Mouse (Mus musculus) midbrain, embryonic 16.5 days (tissue): ENCODE measurements around the gene Actn2. TPM values are rescaled to one million over a fixed set of nuclear protein-coding genes. Genes with fewer than 3 reads are reported as not detected.

ENCODE experiments used
- ATAC-seq: fragments of 200-750 bp; cut with Nextera tagmentation; 2 replicates; pipeline ENCODE4 v1.8.0; 2017; ENCODE audit warnings: moderate TSS enrichment
- H3K27ac ChIP-seq: fragments of 300-500 bp; sonication (generic); 2 replicates; pipeline ENCODE4 v1.5.1; 2014; ENCODE audit warnings: mild to moderate bottlenecking, low read length, mixed read lengths
- H3K27me3 ChIP-seq: fragments of 300-500 bp; sonication (generic); 2 replicates; pipeline ENCODE4 v1.6.1; 2014; ENCODE audit warnings: low read depth, low read length, mixed read lengths; ENCODE audit not compliant: control insufficient read depth, insufficient read depth
- H3K36me3 ChIP-seq: fragments of 300-500 bp; sonication (generic); 2 replicates; pipeline ENCODE4 v1.6.1; 2014; ENCODE audit warnings: mild to moderate bottlenecking, low read length, moderate library complexity, mixed read lengths; ENCODE audit not compliant: control insufficient read depth, insufficient read depth
- H3K4me1 ChIP-seq: fragments of 300-500 bp; sonication (generic); 2 replicates; pipeline ENCODE4 v1.6.1; 2014; ENCODE audit warnings: mild to moderate bottlenecking, low read length, mixed read lengths; ENCODE audit not compliant: control insufficient read depth, insufficient read depth
- H3K4me2 ChIP-seq: fragments of 300-500 bp; sonication (generic); 2 replicates; pipeline ENCODE4 v1.6.1; 2014; ENCODE audit warnings: mild to moderate bottlenecking, low read length, mixed read lengths
- H3K4me3 ChIP-seq: fragments of 300-500 bp; sonication (generic); 2 replicates; pipeline ENCODE4 v1.5.1; 2014; ENCODE audit warnings: low read depth, mild to moderate bottlenecking, low read length, moderate library complexity, mixed read lengths
- H3K9ac ChIP-seq: fragments of 300-500 bp; sonication (generic); 2 replicates; pipeline ENCODE4 v1.6.1; 2014; ENCODE audit warnings: low read depth, low read length, mixed read lengths
- H3K9me3 ChIP-seq: fragments of 300-500 bp; sonication (generic); replicated peaks from 2 replicates; pipeline ENCODE4 v1.6.1; 2014; ENCODE audit warnings: mild to moderate bottlenecking, low read length, mixed read lengths; ENCODE audit not compliant: control insufficient read depth, poor library complexity, severe bottlenecking
- WGBS: fragments of 180-500 bp; shearing (Covaris S2); extraction: QIAGEN DNeasy Blood & Tissue Kit; methylation state at CpG from one replicate; pipeline ENCODE4 v1.1.7; 2014; 5-methylcytosine and 5-hydroxymethylcytosine counted together
- polyA plus RNA-seq: library from polyadenylated mRNA; unstranded; fragments of >200 nt; fragmentation: Nextera tagmentation; extraction: Ambion mirVana; gene quantifications from 2 replicates; pipeline ENCODE4 v1.2.1, GENCODE M21; 2015

Gene Actn2
- polyA plus RNA-seq, 1 experiment from 2014 or later = 3.3 TPM

DNA sequence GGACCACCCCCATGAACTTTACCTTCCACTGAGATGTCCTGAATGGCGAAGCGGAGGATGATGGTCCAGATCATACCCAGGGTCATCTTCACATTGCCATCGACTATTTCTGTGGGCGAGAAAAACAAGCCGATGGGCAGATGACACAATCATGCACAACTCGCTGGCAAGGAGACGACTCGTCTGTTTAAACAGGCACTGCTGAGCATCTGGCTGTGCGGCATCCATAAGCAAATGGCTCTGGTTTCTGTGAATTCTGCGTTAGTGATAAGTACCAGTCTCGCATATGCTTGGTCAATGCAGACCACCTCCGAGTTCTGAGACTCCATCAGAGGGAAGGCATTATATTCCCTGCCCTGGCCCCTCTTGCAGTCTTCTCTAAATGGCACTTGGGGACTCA, 31.7 kb downstream of the Actn2 start:
- no peaks in the 10 kb centered on the region for H3K4me1 ChIP-seq
- 90% methylated on average over 12 of the region's 12 CpGs for WGBS
- H3K9me3 ChIP-seq = no peaks in the 10 kb centered on the region
- H3K36me3 ChIP-seq = no peaks in the 10 kb centered on the region
- H3K27ac ChIP-seq = no peak overlapping the region
- H3K27me3 ChIP-seq = no peaks in the 10 kb centered on the region
- no peak for ATAC-seq
- no peak overlapping the region for H3K4me2 ChIP-seq
- H3K9ac ChIP-seq = no peak overlapping the region
- H3K4me3 ChIP-seq = no peak overlapping the region

DNA sequence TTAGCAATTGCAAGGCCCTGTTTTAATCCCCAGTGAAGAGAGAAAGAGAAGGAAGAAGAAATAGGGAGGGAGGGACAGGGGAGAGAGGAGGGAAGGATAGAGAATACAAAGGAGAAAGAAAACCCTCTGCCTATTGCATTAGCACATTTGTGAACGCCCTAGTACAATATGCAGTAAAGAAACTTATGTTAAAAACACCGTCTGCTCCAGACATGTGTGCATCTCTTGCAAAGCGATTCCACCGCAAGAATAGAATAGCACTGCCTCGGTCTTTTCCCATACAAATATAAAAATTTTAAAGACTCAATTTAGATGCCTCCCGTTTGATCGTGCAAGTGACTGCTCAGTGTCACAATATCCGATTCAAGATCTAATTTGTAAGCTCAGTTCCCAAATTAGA, 32.1 kb downstream of the Actn2 start:
- Histone ChIP-seq H3K4me1 (no peaks in the 10 kb centered on the region), H3K27ac (no peak overlapping the region), H3K4me2 (no peak overlapping the region), H3K9ac (no peak overlapping the region), H3K9me3 (no peaks in the 10 kb centered on the region), H3K36me3 (no peaks in the 10 kb centered on the region), H3K4me3 (no peak overlapping the region), H3K27me3 (no peaks in the 10 kb centered on the region)
- 83% methylated on average over 8 of the region's 8 CpGs for WGBS
- no peak for ATAC-seq

DNA sequence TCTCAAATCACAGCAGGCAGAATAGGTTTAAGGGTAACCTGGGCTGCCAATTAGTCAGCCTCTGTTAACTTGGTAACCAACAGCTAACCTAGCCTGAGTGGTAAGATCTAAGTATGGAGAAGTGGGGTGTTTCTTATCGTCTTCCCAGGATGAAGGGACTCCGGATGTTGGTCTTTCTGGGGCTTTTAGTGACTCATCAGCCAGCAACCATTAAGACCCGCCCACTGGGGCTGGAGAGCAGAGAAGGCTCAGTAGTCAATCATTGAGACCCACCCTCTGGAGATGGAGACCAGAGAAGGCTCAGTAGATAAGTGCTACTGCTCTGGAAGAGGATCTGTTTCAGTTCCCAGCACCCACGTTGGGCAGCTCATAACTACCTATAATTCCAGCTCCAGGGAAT, 33.3 kb downstream of the Actn2 start:
- no peak for ATAC-seq
- no peaks in the 10 kb centered on the region for H3K36me3 ChIP-seq
- no peak overlapping the region for H3K9ac ChIP-seq
- whole genome bisulfite sequencing = 77% methylated on average over 4 of the region's 4 CpGs
- H3K27me3 ChIP-seq = no peaks in the 10 kb centered on the region
- H3K4me3 ChIP-seq = no peak overlapping the region
- H3K4me1 ChIP-seq = no peaks in the 10 kb centered on the region
- no peak overlapping the region for H3K4me2 ChIP-seq
- no peaks in the 10 kb centered on the region for H3K9me3 ChIP-seq
- no peak overlapping the region for H3K27ac ChIP-seq

DNA sequence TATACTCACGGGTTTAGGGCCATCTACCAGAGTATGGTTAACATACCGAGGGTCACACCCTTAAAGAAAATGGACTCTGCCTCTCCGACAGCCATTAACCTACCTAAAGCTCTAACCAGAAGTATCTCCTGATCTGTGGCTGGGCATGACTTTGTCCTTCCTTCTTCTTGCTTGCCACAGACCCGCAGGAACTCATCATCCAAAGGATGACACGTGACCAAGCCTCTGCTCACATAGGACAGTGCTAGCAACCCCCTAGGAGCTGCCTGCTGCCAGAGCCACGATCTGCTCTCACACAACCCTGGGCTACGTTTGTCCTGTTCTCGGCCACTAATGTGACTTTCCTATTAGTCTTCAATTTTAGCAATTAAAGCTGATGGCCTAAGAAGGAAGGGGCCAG, 35.0 kb downstream of the Actn2 start:
- Histone ChIP-seq H3K4me2 (no peak overlapping the region), H3K27me3 (no peaks in the 10 kb centered on the region), H3K4me3 (no peak overlapping the region), H3K4me1 (no peaks in the 10 kb centered on the region), H3K9ac (no peak overlapping the region), H3K36me3 (no peaks in the 10 kb centered on the region), H3K9me3 (no peaks in the 10 kb centered on the region), H3K27ac (no peak overlapping the region)
- 89% methylated on average over 8 of the region's 8 CpGs for WGBS
- no peak for ATAC-seq

DNA sequence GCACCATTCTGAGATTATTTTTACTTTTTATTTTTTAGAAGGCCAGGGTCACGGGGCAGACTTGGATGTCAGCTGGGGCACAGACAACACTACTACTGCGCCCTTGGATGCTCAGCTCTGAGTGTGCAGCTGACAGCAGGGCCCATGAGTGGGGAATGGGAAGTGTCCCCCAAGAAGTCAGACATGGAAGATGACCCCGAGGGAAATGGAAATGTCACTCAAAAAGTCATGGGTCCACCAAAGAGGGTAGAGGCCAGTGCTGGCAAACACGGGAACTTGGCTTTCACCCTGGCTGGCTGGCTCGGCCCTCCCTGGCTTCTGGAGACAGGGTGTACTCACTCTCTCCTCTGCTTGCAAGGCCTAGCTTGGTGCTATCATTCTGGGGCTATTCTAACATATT, 35.6 kb downstream of the Actn2 start:
- H3K27me3 ChIP-seq = no peaks in the 10 kb centered on the region
- no peak for ATAC-seq

DNA sequence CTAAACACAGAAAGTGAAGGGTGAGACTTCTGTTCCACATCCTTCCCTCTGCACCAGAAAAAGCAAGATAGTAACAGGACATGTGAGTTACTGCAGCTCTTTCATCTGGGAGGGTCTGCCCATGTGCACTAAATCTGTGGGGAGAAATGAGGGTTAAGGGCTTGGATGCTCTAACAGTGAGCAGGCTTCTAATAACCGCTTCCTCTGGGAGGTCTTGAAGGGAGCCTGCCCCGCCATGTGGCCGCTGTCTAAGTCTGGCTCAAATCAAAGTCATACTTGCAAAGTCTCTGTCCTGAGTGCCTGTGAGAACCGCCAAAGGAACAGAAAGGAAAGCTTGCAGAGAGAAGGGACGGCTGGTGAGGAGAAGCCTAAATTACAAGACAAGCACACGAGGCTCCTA, 42.8 kb downstream of the Actn2 start:
- Histone ChIP-seq H3K27ac (no peak overlapping the region), H3K9me3 (no peaks in the 10 kb centered on the region), H3K36me3 (no peaks in the 10 kb centered on the region), H3K4me3 (no peak overlapping the region), H3K4me1 (no peaks in the 10 kb centered on the region), H3K27me3 (no peaks in the 10 kb centered on the region), H3K4me2 (no peak overlapping the region), H3K9ac (no peak overlapping the region)
- WGBS = 85% methylated on average over 6 of the region's 6 CpGs
- no peak for ATAC-seq

More for the DNA sequence above, 35.6 kb downstream of the Actn2 start:
- Histone ChIP-seq H3K4me3 (no peak overlapping the region), H3K9me3 (no peaks in the 10 kb centered on the region), H3K9ac (no peak overlapping the region), H3K36me3 (no peaks in the 10 kb centered on the region), H3K27ac (no peak overlapping the region), H3K4me1 (no peaks in the 10 kb centered on the region), H3K4me2 (no peak overlapping the region)
- WGBS = 89% methylated on average over 5 of the region's 5 CpGs

DNA sequence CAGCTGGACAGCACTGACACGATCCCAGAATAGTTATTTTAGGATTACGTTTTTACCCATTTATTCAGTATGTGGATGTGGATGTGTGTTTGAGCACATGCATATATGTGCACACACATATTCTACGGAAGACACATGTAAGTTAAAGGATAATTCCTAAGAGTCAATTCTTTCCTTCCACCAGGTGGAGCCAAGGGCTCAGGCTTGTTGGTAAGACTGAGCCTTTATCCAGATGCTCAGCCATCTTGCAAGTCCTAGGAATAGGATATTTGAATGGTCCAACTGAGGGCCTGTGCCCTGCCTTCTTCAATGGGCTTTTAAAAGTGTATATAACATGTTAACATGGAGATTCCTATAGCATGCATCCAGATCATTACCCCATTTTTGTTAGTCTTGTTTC, 43.9 kb downstream of the Actn2 start:
- Histone ChIP-seq H3K9ac (no peak overlapping the region), H3K9me3 (no peaks in the 10 kb centered on the region), H3K4me2 (no peak overlapping the region), H3K4me1 (no peaks in the 10 kb centered on the region), H3K36me3 (no peaks in the 10 kb centered on the region), H3K27ac (no peak overlapping the region), H3K4me3 (no peak overlapping the region), H3K27me3 (no peaks in the 10 kb centered on the region)
- WGBS = 96% methylated on average over 3 of the region's 3 CpGs
- ATAC-seq = no peak

DNA sequence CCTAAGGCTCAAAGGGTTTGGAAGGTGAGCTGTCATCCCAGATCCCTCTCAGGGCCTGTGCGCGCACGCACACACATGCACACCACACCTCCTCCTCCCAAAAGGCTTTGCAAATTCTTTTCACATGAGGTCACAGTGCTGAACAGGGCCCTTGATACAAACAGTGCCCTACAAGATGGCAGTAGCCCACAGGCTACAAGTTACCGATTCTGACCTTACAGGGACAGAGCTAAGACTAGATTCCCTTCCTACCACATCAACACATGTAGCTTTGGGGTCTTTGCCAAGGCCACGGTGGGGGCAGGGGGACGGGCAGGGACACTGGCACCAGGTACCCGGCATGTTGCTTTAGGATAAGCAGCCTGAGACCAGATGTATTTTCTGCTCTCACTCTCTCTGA, 46.8 kb downstream of the Actn2 start:
- Histone ChIP-seq H3K27ac (no peak overlapping the region), H3K9me3 (no peaks in the 10 kb centered on the region), H3K36me3 (no peaks in the 10 kb centered on the region), H3K27me3 (no peaks in the 10 kb centered on the region), H3K4me2 (no peak overlapping the region), H3K4me3 (no peak overlapping the region), H3K4me1 (no peaks in the 10 kb centered on the region), H3K9ac (no peak overlapping the region)
- ATAC-seq = no peak
- 88% methylated on average over 7 of the region's 7 CpGs for WGBS

DNA sequence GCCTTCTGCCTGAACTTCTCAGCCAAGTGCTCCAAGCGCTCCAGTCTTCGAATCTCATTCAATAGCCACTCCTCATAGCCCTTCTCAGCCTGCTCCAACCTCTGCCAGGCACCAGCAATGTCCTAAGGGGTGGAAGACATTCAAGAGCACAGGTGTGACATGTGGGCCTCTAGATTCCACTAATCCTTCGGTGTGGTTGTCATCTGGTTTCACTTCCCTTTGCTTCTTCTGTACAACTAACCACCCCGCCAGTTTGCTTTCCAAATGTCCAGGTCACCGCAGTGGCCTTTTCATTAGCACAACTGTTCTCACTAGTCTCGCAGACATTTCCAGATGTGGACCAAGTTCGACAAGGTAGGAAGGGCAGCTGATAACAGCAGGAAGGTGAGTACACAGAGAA, 49.9 kb downstream of the Actn2 start:
- H3K4me3 ChIP-seq = no peak overlapping the region
- H3K9me3 ChIP-seq = no peaks in the 10 kb centered on the region
- H3K4me1 ChIP-seq = no peaks in the 10 kb centered on the region
- H3K27me3 ChIP-seq = no peaks in the 10 kb centered on the region
- no peak for ATAC-seq
- no peak overlapping the region for H3K9ac ChIP-seq
- WGBS = 95% methylated on average over 7 of the region's 7 CpGs
- H3K36me3 ChIP-seq = no peaks in the 10 kb centered on the region
- no peak overlapping the region for H3K27ac ChIP-seq
- no peak overlapping the region for H3K4me2 ChIP-seq

DNA sequence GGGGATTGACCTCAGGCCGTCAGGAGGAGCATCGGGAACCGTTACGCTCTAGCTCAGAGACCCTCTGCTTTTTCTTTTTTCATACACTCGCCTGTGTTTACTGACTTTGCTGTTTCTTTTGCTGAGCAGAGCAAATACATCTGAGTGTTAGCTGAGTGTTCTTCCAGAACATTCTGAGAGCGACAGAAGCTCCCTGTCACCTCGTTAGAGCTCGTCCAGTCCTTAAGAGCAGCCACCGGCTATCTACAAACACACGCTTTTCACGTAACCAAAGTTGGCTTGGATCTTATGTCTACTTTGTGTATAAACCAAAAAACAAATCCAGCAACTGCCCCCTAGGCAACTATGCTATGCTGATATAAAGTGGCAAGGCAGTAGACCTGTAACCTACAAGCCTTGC, 56.0 kb downstream of the Actn2 start:
- H3K36me3 ChIP-seq = no peaks in the 10 kb centered on the region
- no peak overlapping the region for H3K9ac ChIP-seq
- ATAC-seq = no peak
- H3K27ac ChIP-seq = no peak overlapping the region
- H3K4me3 ChIP-seq = no peak overlapping the region
- no peak overlapping the region for H3K4me2 ChIP-seq
- 94% methylated on average over 11 of the region's 11 CpGs for WGBS
- H3K9me3 ChIP-seq = no peaks in the 10 kb centered on the region
- no peaks in the 10 kb centered on the region for H3K27me3 ChIP-seq
- no peaks in the 10 kb centered on the region for H3K4me1 ChIP-seq
